Mouse (Mus musculus) frontal cortex, adult (tissue): ENCODE measurements around the gene Elmod3.
A peak's percentile ranks its signal among the peaks of the same experiment; 100 is the strongest.

Experiments
- ATAC-seq: cut with Nextera tagmentation; 2 replicates; pipeline ENCODE4 v1.9.2; 2017; ENCODE audit warnings: mild to moderate bottlenecking, moderate library complexity, mixed read lengths; ENCODE audit not compliant: low TSS enrichment

The Elmod3 gene

DNA sequence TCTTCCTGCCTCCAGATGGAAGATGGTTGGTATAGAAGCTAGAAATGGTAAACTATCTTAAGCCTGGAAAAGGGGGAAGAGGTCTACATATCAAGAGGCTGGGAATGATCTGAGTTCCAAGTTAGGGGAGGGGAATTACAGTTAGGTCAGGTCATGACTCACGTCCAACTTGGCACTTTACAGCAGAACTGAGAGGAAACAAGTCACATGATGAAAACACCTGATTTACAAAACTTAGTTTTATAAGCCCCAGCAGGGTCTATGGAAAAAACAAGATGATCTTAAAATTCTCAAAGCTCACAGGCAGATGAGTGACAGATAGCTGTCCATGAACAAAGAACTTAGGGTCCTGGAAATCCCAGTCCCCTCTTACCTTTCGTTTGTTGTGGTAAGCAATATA lies 16.9 kb upstream of the Elmod3 start:
- ATAC-seq, result no peak

DNA sequence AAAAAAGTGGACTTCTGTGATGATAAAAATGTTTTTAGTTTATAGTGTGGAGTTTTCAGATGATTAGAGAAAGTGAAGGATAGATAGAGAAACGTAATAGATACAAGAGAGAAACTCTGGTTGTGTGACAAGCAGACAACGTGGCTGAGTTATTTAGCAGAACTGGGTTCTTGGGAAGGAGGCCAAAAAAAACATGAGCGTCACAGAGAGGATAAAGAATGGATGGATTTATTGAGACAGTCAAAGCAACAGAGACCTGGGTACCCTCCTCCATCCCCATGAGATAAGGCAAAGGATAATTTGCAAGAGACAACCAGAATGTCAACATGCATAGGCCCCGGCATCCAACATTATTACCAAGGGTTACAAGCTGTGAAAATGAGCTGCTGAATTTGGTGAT lies 12.0 kb upstream of the Elmod3 start:
- ATAC-seq, result no peak

DNA sequence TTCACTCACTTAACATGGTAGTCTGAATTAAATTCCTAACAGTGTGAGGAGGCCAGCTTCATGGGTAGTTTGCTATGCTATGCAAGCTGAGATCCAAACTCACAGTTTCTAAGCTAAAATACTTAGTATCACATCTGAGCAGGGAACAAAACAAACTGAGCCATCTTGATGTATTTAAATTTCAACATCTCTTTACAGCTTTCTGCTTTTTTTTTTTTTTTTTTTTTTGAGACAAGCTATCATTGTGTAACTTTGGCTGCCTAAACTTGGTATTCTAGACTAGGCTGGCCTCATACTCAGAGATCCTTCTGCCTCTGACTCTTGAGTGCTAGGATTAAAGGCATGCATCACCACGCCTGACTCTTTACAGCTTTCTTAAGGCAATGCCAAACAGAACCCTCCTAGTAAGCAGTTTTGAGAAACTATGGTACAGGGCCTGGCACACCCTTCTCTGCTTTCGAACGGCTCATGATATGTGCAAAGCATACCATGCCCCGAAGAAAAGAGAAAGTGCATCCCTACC lies 10.5 kb upstream of the Elmod3 start:
- ATAC-seq, result no peak

DNA sequence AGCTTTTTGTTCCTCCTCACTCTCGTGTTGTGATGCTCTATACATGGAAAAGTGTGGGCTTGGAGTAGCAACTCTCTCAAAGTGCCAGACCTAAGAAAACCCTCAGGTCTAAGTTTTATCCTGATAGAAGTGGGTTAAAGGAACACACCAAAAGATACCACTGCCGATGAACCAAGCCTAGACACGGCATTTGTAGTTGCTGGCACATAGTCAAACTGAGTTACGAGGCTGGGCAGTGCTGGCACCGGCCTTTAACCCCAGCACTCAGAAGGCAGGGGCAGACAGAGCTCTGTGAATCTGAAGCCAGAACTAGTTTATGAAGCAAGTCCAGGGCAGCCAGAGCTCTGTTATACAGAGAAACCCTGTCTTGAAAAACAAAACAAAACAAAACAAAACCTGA lies 9.5 kb upstream of the Elmod3 start:
- no peak for ATAC-seq

DNA sequence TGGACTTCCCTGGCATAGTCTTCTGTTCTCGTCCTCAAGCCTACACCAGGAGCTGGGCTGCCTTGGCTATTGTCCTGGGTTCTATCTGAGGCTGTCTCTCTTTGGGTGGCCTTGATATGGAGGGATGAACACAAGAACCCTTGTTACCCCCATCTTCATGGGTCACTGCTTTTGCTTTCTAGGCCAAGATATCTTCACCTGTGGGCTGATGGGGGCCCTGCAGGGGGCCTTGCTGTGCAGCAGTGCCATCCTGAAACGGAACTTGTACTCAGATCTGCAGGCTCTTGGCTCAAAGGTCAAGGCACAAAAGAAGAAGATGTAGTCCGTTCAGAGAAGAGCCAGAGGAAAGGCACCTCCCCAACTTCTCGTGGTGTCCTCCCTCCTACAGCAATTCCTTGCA lies 8.8 kb upstream of the Elmod3 start:
- ATAC-seq, result no peak

DNA sequence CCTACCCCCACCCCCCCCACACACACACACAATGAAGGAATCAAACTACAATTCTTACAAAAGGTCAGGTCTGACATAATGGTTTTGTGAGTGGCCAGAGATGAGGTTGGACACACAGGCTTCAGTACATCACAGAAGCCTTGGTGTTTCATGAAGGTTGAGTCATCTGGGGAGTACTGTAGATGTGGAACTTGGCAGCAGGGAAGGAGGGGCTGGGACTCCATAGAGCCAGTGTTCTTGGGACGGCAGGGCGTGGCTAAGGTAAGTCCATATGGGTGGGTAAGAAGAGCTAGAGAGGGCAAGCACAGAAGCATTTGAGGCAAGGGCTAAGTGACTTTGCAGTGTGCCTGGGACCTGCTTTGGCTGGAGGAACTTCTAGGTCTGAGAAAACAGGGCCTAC lies 5.9 kb upstream of the Elmod3 start:
- no peak for ATAC-seq

DNA sequence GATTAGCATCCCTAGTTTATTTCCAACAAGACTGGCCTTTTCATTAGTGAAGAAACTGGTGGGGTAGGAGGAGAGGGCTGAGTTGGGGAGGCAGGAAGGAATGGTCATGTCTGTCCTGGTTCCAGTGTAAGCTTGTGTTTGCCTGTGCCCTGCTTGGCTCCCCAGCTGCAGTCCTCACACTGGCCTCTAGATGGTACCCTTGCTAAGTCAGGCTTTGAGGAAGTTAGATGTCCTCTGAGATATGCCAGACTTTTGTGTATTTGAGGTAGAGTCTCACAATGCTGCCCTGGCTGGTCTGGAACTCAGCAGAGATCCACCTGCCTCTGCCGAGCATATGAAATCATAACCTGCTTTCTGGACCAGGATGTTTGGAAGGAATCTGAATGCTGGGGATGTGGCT lies 3.5 kb upstream of the Elmod3 start:
- ATAC-seq, result peak; percentile 47

DNA sequence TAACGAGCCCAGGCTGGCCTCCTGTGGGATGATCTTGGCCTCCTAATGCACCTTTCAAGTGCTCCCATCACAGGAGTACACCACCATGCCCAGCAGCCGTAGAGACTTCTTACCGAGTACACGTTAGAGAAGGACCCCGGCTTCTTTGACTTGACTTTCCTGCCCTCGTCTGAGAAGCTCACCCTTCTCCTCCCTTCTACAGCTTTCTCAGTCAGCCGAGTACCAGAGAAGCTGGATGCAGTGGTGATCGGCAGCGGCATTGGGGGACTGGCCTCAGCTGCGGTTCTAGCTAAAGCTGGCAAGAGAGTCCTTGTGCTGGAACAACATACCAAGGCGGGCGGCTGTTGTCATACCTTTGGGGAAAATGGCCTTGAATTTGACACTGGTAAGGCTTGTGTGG lies 2.6 kb upstream of the Elmod3 start:
- ATAC-seq, result no peak

DNA sequence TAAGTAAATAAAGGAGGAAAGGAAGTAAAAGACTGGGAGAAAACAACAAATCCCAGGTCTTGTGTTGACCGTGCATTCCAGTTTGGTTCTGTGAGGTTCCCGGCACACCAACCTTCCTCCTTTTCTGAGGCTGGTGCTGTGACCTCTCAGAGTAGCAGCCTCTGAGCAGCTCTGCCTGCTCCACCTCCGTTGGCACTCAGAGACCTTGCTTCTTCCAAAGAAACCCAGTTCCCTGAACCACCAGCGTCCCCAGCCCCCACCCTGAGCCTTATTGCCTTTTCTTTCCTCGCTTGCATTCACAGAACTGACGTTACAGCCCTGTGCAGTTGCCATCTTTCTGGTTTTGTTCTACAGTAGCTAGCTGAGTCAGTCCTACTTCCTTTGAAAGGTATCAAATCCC lies 2.0 kb upstream of the Elmod3 start:
- ATAC-seq, result no peak

DNA sequence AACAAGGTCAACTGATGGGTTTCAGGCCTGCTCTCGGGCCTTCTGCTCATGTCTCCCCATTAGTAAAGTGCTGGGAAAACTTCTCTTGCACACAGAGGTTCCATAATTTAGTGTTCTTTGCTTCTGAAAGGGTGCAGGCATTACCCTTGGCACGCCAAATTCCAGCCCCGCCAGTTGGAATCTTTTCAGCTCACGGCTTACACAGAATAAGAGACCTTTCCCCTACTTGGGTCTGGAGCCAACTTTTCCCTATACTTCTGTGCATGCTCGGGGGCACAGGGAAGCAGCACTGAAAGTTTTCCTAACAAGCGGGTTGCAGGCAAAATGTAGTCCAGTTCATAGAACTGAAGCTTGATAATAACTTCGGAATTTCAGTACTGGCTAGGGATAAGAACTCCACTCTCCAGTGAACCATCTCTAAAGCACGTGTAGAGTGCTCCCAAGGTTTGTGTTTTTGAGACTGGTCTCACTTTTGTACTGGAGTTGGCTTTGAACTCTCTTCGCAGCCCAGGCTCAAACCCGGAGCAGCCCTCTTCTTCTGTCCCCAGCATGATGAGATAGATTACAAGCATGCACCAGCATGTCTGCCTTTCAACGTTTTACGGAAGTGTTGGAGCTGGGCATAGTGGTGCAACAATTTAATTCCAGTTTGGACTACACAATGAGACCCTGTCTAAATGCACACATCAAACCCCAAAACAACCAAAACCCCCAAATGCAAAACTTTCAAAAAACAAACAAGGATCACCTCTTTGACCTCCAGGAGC lies 761 bp upstream of the Elmod3 start:
- ATAC-seq, result no peak

DNA sequence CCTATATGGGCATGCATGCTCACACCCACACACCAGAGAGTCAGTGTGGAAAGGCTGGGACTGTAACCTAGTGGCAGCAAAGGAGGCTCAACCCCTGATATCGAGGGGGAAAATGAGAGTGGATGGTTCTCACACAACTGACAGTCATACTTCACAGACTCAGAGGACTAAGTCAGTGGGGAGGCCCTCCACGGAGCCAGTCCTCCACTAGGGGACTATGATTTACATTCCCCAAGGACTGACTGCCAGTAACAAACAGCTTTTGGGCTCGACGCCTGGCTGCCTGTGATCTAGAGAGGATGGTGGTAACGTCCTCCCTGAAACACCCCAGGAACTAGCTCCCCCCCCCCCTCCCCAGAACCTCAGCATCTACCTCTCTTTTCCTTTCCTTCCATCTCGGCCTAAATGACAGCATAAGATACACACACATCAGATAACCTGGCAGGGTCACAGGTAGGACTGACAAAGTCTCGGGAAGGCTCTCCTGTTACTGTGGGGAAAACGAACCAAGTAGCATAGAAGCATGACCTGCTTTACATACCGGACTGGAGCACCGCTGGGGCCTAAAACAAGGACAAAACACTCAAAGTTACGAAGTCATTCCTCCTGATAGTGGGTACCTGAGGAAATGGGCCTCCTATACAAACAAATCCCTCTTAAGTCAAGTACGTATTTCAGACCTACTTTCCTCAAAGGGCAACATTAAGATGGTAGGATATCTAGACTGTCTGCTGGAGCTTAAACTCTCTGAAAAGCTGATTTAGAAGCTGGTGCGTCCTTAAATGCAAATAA lies 934 bp downstream of the Elmod3 start:
- ATAC-seq, result peak; percentile 3; the same call in 1 of the 2 replicates

DNA sequence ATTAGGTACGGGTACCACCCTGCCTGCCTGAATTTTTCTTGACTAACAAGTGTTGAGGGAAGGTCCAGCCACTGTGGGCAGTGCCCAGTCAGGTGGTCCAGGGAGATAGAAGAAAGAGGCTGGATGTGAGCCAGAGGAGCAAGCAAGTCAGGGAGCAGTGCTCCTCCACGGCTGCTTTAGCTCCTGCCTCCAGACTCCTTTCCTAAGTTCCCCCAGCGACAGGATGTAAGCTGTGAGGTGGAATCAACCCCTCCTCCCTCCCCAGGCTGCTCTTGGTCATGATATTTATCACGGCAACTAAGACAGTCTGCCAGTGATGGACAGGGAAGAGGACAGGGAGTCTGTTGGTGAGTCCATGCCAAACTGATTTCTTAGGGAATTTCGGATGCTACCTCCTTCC lies 4.3 kb downstream of the Elmod3 start:
- ATAC-seq, result no peak

DNA sequence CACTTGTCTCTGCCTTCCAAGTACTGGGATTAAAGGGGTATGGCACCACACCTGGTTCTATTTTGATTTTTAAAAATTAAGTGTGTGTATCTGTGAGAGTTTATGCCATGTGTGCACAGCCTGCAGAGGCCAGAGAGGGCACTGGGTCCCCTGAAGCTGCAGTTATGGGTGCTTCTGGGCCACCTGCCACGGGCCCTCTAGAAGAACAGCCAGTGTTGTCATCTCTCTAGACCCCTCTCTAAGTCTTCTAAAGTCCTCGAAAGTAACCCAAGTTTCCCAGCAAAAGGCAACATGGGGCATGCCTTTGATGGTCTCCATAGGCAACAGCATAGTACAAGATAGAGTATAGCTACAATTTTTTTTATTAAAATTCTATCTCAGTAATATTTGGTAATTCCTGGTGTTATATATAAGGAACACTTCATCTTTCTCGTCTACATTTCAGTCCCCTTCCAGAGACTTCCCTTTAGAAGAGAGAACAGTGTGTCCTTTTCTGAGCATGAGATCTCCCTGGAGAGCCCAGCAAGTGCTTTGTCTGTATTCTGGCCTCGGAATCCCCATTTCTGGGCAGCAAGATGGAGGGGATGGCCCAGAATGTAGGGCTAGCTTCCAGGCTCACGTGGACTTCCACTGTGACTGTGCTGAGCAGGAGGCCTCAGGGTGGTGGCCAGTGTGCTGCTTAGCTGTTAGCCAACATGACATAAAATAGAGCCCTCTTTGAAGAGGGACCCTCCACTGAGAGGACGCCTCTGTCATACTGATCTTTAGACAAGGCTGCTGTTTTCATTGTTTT lies 5.0 kb downstream of the Elmod3 start:
- ATAC-seq, result no peak

DNA sequence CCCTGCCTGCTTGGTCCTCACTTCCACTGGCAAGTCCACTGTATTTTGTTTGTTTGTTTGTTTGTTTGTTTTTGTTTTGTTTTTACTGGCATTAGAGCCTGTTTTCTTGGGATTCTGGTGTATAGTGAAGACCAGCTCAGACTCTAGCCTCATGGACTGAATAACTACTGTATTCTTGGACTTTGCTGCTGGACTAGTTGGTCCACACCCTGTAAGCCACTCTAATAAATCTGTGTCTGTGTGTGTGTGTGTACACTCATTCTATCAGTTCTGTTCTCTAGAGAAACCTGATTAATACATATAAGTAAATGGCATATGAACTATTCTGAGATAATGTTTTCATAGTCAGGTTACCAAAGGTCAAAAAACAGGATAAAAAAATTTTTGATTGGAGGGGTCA lies 8.1 kb downstream of the Elmod3 start:
- ATAC-seq, result no peak

DNA sequence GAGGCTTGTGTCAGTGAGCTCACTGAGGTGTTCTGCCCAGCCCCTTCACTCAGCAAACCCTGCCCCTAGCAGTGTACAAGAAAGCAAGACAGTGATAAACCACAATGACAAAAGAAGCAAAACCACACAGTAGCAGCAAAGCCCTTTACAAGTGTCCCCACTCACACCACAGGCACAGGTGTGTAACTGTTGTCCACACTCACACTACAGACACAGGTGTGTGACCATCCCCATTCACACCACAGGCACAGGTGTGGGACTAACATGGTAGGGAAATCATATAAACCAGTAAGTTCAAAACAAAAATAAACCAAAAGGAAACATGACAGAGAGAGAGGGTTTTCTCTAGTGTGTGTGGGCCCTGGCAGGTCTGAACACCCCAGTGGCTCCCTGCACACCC lies 9.9 kb downstream of the Elmod3 start:
- ATAC-seq, result no peak

DNA sequence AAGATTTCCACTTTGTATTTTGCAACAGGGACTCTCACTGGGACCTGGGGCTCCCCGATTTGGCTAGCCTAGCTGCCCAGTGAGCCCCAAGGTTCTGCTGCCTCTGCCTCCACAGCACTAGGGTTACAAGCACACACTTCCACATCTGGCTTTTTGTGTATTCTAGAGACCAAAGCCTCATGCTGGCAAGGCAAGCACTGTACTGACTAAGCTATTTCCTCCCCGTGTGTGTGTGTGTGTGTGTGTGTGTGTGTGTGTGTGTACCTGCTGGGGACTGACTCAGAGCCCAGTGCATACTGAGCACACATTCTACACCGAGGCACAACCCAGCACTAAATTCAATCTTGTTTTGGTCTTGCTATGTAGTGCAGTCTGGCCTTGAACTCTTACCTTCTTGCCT lies 11.5 kb downstream of the Elmod3 start:
- no peak for ATAC-seq

DNA sequence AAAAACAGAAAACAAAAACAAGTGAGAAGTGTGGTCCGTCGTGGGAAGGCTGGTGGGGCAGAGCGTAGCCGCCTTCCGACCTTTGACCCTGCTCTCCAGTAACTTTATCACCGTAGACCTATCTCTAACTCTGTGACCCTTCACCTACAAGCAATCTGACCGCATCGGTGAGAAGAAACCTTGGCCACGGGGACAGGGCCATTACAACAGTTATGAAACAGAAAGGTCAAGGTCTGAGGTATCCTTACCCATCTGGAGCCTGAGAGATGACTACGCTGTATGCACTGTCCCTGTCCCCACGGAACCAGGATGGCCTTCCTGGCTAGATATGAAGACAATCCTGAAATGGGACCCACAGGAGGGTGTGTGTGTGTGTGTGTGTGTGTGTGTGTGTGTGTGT lies 14.1 kb downstream of the Elmod3 start:
- ATAC-seq, result no peak

DNA sequence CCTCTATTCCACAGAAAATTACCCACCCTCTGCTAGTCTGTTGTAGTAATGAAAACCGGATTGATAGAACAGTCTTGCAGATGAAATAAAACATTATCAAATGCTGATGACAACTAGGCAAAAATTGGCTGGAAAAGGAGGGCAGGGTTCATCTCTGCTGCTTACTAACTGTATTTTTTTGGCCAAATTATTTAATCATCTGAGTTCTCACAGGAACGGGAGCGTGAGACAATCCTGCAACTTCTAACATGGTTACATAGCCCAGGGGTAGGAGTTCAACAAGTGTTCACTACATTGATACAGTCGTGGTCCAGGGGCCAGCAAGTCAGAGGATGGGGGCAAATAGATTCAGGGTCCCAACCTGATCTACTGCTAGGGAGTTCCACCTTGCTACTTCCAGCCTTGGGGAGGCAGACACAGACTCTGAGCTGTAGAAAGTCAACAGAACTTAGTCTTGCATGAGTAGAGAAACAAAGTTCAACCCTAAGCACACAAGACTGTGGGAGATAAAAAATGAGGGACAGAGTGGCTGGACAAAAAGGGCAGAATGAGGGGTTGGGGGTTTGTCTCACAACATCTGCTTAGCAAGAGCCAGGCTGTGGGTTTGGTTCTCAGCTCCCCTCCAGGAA lies 14.9 kb downstream of the Elmod3 start:
- no peak for ATAC-seq

DNA sequence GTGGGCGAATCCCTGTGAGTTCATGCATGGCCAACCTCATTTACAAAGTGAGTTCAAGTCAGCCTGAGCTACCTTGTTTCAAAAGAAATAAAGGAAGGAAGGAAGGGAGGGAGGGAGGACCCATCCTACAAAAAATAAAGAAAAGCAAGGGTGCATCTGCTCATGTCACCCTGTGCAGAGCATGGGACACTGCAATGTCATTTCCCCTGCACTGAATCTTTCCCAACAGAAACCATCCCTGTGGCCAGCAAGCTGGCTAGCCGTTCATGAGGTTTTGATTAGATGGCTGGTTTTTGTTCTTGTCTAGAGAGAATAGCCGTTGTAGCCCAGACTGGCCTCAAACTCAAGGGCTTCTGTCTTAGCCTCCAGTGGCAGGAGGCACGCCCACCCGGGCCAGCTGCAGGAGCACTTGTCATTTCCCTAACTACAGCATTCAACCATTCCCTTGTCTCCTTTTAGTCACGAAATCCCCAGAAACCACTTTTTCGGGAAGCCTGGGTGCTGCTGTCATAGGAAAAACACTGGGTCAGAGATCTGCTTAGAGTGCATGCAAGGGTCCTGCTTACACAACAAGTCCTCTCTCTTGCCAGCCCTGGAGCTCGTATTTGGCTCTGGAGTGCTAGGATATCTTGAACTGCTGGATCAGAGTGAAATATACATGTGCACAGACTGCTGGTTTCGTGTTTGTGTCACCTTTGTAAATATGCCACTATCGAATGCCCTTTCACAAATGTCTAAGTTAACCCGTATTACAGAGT lies 16.4 kb downstream of the Elmod3 start:
- 0 out of 2 replicates have a peak, but pooled peaks have one; percentile 23 for ATAC-seq

DNA sequence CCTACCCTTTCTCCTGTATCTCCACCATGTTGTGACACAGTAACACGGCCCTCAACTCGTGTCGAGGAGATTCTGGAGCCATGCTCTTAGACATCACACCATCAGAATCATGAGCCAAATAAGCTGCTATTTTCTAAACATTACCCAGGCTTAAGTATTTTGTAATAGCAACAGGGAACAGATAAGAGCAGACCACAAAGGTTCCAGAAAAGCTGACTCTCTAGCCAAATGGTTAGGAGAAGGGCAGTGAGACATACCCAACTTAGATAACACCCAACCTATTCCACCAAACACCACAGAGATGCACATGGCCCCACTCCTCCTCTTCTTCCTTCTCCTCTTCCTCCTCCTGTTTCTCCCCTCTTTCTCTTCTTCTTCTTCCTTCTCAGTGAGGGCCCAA lies 22.2 kb downstream of the Elmod3 start:
- ATAC-seq, result no peak

DNA sequence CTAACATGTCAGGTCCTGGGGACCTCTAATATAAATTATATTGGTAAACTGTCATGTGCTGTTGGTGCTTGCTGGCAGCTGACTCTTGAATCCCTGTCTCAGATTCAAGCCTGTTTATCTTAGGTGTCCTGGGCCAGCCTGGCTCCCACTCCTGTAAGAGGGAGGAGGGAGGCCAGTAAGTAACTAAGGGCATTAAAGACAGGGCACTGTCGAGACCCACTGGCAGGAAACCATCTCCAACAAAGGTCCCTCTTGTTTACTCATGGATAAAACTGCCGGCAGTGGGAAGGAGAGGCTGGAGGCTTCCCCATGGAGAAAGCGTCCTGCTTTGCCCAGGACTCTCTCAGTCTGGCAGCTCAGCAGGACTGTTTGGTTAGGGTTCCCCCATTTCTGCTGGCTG lies 26.4 kb downstream of the Elmod3 start:
- ATAC-seq, result 0 out of 2 replicates have a peak, but pooled peaks have one; percentile 7
